Mouse (Mus musculus): ENCODE measurements around the gene Lzts2.
"Not testable (repeated sequence)": the region's sequence is repeated elsewhere in the genome, so short reads cannot be mapped to it uniquely, and the experiment has no call there.

Lzts2 gene

DNA sequence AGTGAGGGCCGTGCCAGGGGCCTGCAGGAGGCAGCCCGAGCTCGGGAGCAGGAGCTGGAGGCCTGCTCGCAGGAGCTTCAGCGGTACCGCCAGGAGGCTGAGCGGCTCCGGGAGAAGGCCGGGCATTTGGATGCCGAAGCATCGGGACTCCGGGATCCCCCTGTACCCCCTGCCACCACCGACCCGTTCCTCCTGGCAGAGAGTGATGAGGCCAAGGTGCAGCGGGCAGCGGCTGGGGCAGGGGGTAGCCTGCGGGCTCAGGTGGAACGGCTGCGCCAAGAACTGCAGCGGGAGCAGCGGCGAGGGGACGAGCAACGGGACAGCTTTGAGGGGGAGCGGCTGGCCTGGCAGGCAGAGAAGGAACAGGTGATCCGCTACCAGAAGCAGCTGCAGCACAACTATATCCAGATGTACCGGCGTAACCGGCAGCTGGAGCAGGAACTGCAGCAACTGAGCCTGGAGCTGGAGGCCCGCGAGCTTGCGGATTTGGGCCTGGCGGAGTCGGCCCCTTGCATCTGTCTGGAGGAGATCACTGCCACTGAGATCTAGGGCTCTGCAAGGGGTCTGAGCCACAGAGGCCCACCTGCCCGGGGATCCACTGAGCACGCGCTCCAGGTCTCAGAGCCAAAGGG lies 11.8 kb downstream of the Lzts2 start:
- DNase-seq (ENCODE audit: low spot score in 2 of 2) = peak in 1 of 2 experiments; percentile 16

DNA sequence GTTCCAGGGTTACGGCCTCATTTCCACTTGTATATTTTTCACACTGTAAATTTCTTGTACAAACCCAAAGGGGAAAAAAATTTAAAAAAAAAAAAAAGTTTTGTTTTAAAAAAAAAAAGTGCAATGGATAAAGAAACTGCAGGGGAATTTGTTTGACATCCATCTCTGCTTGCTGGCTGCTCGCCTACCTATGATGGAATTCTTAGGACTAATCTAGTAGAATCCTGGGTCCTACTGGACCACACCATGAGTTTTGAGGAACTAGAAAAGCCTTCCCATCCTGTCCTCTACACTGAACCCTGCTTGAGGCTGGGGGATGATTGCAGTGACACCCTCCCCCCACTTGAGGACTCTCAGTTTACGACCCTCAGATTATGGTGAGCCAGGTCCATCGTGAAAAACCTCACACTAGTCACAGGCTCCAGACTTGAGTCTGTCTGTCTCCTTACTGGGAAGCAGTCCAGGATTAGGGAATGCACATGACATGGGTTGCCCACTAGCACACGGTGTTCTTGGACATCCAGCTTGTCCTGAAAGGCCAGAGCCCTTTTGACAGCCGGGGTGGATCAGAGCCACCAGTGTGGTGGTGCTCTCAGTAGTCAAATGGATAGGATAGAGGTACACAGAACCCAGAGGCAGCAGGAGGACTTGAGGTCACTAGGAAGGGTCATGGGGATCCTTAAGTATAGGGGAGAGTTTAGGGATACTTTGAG lies 12.9 kb downstream of the Lzts2 start:
- DNase-seq (ENCODE audit: low spot score in 2 of 2) = no peak

DNA sequence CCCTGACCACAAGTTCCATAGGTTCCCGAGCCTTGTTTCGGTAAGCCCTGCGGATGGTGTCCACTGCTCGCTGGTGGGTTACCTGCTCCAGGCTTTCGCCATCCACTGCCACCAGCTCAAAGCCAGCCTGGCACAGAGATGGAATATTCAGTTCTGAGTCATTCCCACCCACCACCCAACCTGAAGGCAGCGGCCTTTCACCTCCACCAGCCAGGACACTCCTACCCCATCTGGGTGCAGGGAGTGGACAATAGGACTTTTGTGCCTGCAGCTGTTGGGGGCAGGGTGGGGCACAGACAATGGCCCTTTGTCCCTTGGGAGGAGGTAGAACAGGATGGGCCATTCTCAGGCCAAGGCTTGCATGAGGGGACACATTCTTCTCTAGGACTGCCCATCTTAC lies 13.6 kb downstream of the Lzts2 start:
- peak in 1 of 2 experiments; percentile 31 for DNase-seq (ENCODE audit: low spot score in 2 of 2)

DNA sequence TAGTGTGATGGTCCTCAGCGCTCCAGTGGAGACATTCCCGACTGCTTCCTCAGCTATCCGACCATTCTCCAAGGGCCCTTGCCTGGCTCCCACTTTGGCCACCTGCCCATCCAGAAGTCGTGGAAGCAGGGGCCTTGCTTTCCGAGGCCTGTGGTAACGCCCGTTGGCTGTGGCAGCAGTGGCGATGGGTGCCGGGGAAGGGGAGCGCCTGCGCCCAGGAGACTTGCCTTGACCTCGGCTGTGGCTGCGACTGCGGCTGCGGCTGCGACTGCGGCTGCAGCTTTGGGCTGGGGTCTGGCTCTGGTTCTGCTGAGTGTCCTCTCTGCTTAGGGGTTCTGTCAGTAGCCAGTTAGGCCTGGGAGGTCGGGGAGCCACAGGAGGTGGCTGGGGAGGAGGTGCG lies 14.5 kb downstream of the Lzts2 start:
- DNase-seq (ENCODE audit: low spot score in 2 of 2) = no peak

- no peak for DNase-seq (ENCODE audit: low spot score in 2 of 2)
Measured at GRCm38 (mm10) chr19:45029571-45029970, 15.4 kb downstream of the Lzts2 start.

GRCm38 (mm10) chr19:45030111-45030510 lies 15.9 kb downstream of the Lzts2 start:
- DNase-seq (ENCODE audit: low spot score in 2 of 2) = no peak

DNA sequence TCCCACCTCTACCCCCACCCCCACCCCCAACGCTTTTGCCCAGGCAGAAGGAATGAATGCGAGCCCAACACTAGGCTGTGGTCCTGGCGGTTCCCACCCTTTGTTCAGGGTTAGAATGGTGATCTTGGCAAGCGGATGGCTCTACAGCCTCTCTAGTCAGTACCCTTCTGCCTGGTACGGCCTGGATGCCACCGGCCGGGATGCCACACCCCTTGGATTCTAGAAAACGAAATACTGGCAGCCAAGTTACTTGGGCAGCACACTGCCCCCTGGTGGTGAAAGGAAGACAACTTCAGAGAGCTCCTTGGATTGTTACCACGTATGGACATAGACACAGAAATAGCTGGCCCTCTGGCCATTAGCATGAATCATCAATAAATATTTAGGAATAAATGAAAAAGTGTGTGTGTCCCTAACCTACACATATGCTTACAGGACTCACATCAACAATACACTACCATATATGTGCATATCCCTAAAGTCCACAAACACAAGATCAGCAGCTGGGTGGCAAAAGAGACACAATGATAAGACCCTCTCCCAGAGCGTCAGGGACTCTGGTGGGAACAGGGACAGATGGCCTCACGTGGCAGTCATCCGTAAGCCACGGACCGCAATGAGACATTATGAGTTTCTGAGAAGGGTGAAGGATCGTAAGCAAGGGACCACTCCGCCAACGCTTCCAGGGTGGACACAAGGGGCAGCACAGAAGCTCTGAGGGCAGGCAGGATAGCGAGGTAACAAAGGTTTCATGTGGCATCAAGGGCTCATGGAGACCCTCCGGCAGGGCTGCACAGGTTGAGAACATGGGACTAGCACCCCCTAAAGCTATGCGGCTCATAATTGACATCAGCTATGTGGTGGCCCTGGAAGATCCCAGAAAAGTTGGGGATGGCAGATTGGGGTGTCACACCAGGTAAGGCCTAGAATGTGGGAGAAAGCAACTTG lies 16.8 kb downstream of the Lzts2 start:
- peak; percentile 64 to 79 for DNase-seq (ENCODE audit: low spot score in 2 of 2)

- peak; percentile 72 to 83 for DNase-seq (ENCODE audit: low spot score in 2 of 2)
Measured at GRCm38 (mm10) chr19:45031780-45032179, 17.6 kb downstream of the Lzts2 start.

GRCm38 (mm10) chr19:45032570-45033332 lies 18.5 kb downstream of the Lzts2 start:
- DNase-seq (ENCODE audit: low spot score in 2 of 2) = no peak

DNA sequence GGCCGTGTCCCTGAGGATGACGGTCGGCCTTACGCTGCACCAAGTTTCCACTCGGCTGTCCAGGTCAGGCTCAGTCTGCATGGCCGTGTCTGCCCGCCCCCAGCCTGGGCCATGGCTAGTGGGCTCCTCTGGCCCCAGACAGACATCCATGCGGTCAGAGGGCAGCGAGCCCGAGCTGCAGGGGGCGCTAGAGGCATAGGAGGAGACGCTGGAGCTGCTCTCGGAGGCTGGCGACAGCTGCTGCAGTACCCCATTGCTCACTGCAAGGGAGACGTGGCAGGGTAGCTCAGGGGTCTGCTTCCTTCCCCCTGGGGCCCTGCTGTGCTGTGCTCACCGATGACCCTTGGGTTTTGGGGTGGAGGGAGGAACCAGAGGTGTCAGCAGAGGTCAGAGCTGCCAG lies 22.7 kb downstream of the Lzts2 start:
- no peak for DNase-seq (ENCODE audit: low spot score in 2 of 2)

- DNase-seq (ENCODE audit: low spot score in 2 of 2) = not testable (repeated sequence)
Measured at GRCm38 (mm10) chr19:45038198-45038597, 24.0 kb downstream of the Lzts2 start.

DNA sequence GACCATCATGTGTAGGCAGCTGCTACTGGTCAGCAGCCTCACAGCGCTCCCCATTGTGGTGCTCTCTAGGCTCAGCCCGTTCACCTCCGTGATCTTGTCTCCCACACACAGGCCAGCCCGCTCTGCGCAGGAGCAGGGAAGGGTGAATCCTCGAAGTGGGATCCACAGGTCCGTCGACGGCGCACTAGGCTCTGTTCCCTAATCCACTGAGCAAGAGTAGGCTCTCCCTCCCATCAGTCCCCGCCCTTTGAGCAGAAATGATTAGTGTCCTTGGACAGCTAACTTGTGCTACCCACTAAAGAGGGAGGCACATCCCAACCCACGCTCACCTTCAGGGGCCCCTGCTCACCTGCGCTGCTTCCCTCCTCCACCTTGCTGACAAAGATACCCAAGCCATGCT lies 26.0 kb downstream of the Lzts2 start:
- DNase-seq (ENCODE audit: low spot score in 2 of 2) = no peak

GRCm38 (mm10) chr19:45044389-45044927 lies 30.2 kb downstream of the Lzts2 start:
- DNase-seq (ENCODE audit: low spot score in 2 of 2) = no peak

- no peak for DNase-seq (ENCODE audit: low spot score in 2 of 2)
Measured at GRCm38 (mm10) chr19:45045236-45045635, 31.0 kb downstream of the Lzts2 start.

GRCm38 (mm10) chr19:45045651-45046050 lies 31.4 kb downstream of the Lzts2 start, which contains the start of gene Pdzd7:
TSS of gene Pdzd7 (minus strand) at chr19:45045717.
- DNase-seq (ENCODE audit: low spot score in 2 of 2) = no peak

- DNase-seq (ENCODE audit: low spot score in 2 of 2) = peak; percentile 77 to 82
Measured at GRCm38 (mm10) chr19:45046523-45047321, 32.5 kb downstream of the Lzts2 start.

DNA sequence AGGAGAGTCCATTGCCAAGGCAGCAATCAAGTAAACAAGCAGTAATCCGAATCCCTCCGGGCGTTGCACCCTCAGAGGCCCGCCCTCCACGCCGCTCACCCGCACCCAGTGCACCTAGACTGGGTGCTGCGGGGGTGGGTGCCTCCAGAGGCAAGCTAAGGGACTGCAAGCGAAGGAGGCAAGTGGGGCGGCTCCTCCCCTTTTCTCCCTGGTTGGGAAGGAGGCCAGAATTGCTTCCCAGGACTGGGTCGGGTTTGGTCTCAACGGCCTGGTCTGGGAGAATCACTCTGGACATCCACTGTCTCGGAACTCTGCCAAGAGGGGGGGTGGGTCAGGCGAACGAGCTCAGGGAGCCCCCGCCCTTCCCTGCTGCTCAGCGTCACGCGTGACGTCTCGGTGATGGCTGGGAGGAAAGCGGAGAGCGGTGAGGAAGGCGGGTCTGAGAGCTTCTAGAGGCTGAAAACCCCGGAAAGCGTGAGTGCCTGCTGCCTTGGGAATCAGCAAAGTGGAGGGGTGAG lies 33.3 kb downstream of the Lzts2 start, which contains the start of gene Sfxn3:
Gene Sfxn3, plus strand, starts transcription at position 87 of the 518 bp plus-strand sequence.
- DNase-seq (ENCODE audit: low spot score in 2 of 2) = peak; percentile 95 to 98

- peak in 1 of 2 experiments; percentile 70 for DNase-seq (ENCODE audit: low spot score in 2 of 2)
Measured at GRCm38 (mm10) chr19:45047935-45048643, 33.9 kb downstream of the Lzts2 start.

DNA sequence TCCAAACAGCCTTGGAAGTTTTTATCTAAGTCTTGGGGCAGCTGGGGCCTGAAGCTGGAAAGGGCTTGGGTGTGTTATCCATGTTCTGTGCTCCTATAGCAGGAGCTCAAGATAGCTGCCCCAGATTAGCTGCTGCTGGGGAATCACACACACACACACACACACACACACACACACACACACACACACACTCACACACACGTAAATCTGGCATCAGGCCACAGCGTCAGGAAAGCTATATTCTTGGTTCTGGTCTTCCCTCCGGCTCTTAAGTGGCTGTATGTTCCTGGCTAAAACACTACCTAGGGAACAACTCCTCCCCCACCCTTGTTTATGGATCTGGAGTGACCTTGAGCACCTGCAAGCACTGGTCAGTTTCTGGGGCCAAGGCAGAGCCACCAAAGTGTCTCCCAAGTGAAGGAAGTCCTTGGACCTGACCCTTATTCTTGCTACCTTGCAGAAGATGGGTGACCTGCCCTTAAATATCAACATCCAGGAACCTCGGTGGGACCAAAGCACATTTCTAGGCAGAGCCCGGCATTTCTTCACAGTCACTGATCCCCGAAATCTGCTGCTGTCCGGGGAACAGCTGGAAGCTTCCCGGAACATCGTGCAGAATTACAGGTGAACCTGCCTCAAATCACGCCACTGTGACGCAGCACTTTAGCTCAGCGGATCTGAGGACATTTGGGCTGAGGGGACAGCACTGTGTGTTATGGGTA lies 34.6 kb downstream of the Lzts2 start:
- DNase-seq (ENCODE audit: low spot score in 2 of 2) = no peak

All from urinary bladder, postnatal 4 days (tissue).